Mouse (Mus musculus) ES-E14 (cell line): ENCODE measurements around the gene Dclre1c. TPM values are rescaled to one million over a fixed set of nuclear protein-coding genes. Genes with fewer than 3 reads are reported as not detected.

Experiments used
- DNase-seq: peaks from one replicate; pipeline ENCODE4 v3.0.0-alpha.2; 2013; ENCODE audit warnings: low read depth, low spot score
- H3K27ac ChIP-seq: 2 replicates; pipeline ENCODE4 v1.5.1; 2012; ENCODE audit warnings: low read depth, mild to moderate bottlenecking, low read length, moderate library complexity, mixed read lengths; ENCODE audit not compliant: poor library complexity, insufficient read depth, severe bottlenecking
- H3K36me3 ChIP-seq: 2 replicates; pipeline ENCODE4 v1.6.1; 2012; ENCODE audit warnings: mild to moderate bottlenecking, low read length, moderate library complexity, mixed read lengths; ENCODE audit not compliant: control insufficient read depth, poor library complexity, insufficient read depth, severe bottlenecking
- H3K4me1 ChIP-seq, 2 experiments: fragments of 150-350 bp in 1 of 2; sonication (generic) in 1 of 2; 2 replicates each; pipeline ENCODE4 v1.6.1; 2012; ENCODE audit warnings: low read length in 2 of 2, mild to moderate bottlenecking in 1 of 2, mixed read lengths in 1 of 2; ENCODE audit not compliant: control insufficient read depth in 2 of 2, insufficient read depth in 2 of 2, poor library complexity in 1 of 2
- H3K4me3 ChIP-seq, 2 experiments: fragments of 150-350 bp in 1 of 2; sonication (generic) in 1 of 2; 2 replicates each; pipeline ENCODE4 v1.5.1; 2012; ENCODE audit warnings: low read length in 2 of 2, low read depth in 1 of 2, mild to moderate bottlenecking in 1 of 2, mixed read lengths in 1 of 2; ENCODE audit not compliant: insufficient read depth in 1 of 2, poor library complexity in 1 of 2, severe bottlenecking in 1 of 2
- H3K9ac ChIP-seq: 2 replicates; pipeline ENCODE4 v1.6.1; 2012; ENCODE audit warnings: low read depth, mild to moderate bottlenecking, low read length, mixed read lengths; ENCODE audit not compliant: poor library complexity, insufficient read depth, severe bottlenecking
- H3K9me3 ChIP-seq: fragments of 150-350 bp; sonication (generic); 2 replicates; pipeline ENCODE4 v1.6.1; 2012; ENCODE audit warnings: low read depth, mild to moderate bottlenecking, low read length; ENCODE audit not compliant: control insufficient read depth, insufficient read depth
- CHD2 ChIP-seq: IDR thresholded peaks from 2 replicates; pipeline ENCODE4 v1.6.1; 2014; ENCODE audit warnings: mild to moderate bottlenecking, low read depth, low read length, inconsistent platforms
- HCFC1 ChIP-seq: IDR thresholded peaks from 2 replicates; pipeline ENCODE4 v1.6.1; 2012; ENCODE audit warnings: low read length, inconsistent platforms, borderline replicate concordance; ENCODE audit not compliant: insufficient read depth
- MAFK ChIP-seq: IDR thresholded peaks from 2 replicates; pipeline ENCODE4 v1.6.1; 2014; ENCODE audit warnings: mild to moderate bottlenecking, low read depth, low read length, inconsistent platforms; ENCODE audit not compliant: insufficient read depth
- ZC3H11A ChIP-seq: IDR thresholded peaks from 2 replicates; pipeline ENCODE4 v1.6.1; 2012; ENCODE audit warnings: low read depth, mild to moderate bottlenecking, inconsistent platforms, low read length, borderline replicate concordance
- ZNF384 ChIP-seq: IDR thresholded peaks from 2 replicates; pipeline ENCODE4 v1.6.1; 2012; ENCODE audit warnings: low read depth, low read length, inconsistent platforms
- in situ Hi-C, 2 experiments: fragments of 600-800 bp; cut with MboI; formaldehyde crosslinking; loops; one replicate each; pipeline ENCODE4 v1.15.1; 2025; ENCODE audit warnings: low sequenced_read_pairs in 2 of 2, inconsistent platforms in 1 of 2; ENCODE audit not compliant: unreplicated experiment in 2 of 2
- total RNA-seq: library from RNA; depleted of rRNA; stranded (reverse); fragments of 300-350 nt; gene quantifications from 2 replicates; pipeline ENCODE4 v1.2.3, GENCODE M21; 2012

The Dclre1c gene
- total RNA-seq, 1 experiment, result 8.3 TPM

DNA sequence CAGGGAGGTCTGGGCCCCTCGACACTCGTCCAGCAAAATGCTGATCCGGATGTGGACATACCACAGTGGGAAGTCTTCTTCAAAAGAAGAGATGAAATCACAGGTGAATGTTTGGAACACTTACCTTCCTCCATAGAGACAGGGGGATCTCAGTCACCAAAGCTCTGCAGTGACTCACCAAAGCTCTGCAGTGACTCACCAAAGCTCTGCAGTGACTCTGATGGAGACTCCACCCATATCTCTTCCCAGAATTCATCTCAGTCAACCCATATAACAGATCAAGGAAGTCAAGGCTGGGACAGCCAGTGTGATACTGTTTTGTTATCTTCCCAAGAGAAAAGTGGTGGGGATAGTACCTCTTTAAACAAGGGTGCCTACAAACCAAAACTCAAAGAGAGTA is 29.2 kb downstream of the Dclre1c start:
- Histone ChIP-seq H3K4me3 (no peak overlapping the region), H3K27ac (no peak overlapping the region), H3K9ac (no peak overlapping the region), H3K36me3 (peaks cover 14% of the 10 kb centered on the region), H3K9me3 (no peaks in the 10 kb centered on the region), H3K4me1 (no peaks in the 10 kb centered on the region)
- no peak for TF ChIP-seq ZNF384
- no peak for TF ChIP-seq MAFK
- no peak for TF ChIP-seq ZC3H11A
- TF ChIP-seq CHD2, result no peak
- no peak for TF ChIP-seq HCFC1
- no peak for DNase-seq
- in situ Hi-C loops, result no loop called here

DNA sequence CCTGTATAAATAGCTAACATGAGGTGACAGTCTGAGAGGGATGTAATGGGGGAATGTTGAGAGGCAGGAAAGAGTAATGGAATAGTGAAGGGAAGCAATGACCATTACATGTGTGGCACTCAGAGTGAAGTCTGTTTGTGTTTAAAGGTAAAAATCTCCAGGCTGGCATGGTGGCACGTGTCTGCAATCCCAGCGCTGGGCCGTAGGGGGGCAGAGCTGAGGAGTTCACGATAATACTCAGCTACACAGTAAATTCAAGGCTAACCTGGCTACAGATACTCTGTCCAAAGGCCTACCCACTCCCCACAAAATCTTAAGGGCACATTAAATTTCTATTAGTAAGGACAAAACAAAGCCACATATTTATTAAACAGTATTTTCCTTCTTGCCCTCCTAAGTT is 32.7 kb downstream of the Dclre1c start:
- H3K27ac ChIP-seq, result no peak overlapping the region
- no peak for TF ChIP-seq MAFK
- no peak for TF ChIP-seq ZNF384
- TF ChIP-seq HCFC1, result no peak
- no peaks in the 10 kb centered on the region for H3K9me3 ChIP-seq
- in situ Hi-C loops, result no loop called here
- H3K4me1 ChIP-seq, result no peaks in the 10 kb centered on the region
- no peak for DNase-seq
- H3K36me3 ChIP-seq, result peaks cover 17% of the 10 kb centered on the region
- H3K4me3 ChIP-seq, result no peak overlapping the region
- no peak overlapping the region for H3K9ac ChIP-seq

DNA sequence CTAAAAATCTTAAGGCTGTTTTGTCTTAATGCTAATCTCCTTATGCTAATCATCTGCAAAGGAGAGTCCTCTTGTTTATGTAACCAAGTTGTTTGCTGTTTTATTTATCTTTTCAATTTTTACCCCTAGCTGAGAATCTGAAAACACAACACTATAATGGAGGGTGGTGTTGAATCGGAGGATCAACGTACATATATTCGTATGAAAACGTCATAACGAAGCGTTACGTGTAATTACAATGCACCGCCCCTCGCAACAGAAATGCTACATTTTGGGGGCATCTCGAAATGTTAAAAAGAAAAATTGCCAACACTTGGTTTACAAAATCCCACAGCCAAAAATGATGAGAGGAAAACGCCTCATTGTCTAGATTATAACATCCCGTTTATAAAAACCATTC is 50.0 kb downstream of the Dclre1c start:
- Histone ChIP-seq H3K9ac (peak overlapping the region; percentile 89), H3K9me3 (no peaks in the 10 kb centered on the region), H3K4me1 (peaks cover 0 to 2% of the 10 kb centered on the region in 2 experiments; a peak in 2 of 4 replicates), H3K36me3 (peaks cover 9% of the 10 kb centered on the region), H3K27ac (no peak overlapping the region; the same call in 1 of the 2 replicates), H3K4me3 (peak overlapping the region; percentile 94 to 98)
- in situ Hi-C loops, result no loop called here
- no peak for TF ChIP-seq ZC3H11A
- TF ChIP-seq HCFC1, result no peak
- TF ChIP-seq CHD2, result no peak
- no peak for TF ChIP-seq MAFK
- TF ChIP-seq ZNF384, result no peak
- DNase-seq, result no peak

GRCm38 (mm10) chr2:3474361-3474805 is 50.5 kb downstream of the Dclre1c start:
- Histone ChIP-seq H3K27ac (peak overlapping the region; percentile 72), H3K9ac (peak overlapping the region; percentile 89), H3K4me1 (peaks cover 0 to 2% of the 10 kb centered on the region in 2 experiments; a peak in 2 of 4 replicates), H3K9me3 (no peaks in the 10 kb centered on the region), H3K4me3 (peak overlapping the region; percentile 94 to 98), H3K36me3 (peaks cover 6% of the 10 kb centered on the region)
- in situ Hi-C loops, result no loop called here
- TF ChIP-seq ZNF384 (no peak), ZC3H11A (no peak), HCFC1 (no peak), CHD2 (no peak), MAFK (no peak)
- peak; percentile 56 for DNase-seq

GRCm38 (mm10) chr2:3474861-3475283 is 50.9 kb downstream of the Dclre1c start, which contains the start of gene Suv39h2:
Suv39h2 (minus strand) TSS chr2:3475031.
- no peak for TF ChIP-seq ZNF384
- TF ChIP-seq MAFK, result no peak
- no peak for TF ChIP-seq ZC3H11A
- no peak for TF ChIP-seq CHD2
- TF ChIP-seq HCFC1, result no peak
- peak within 1 kb of the TSS; percentile 94 to 98 for H3K4me3 ChIP-seq
- H3K9me3 ChIP-seq, result no peaks in the 10 kb centered on the region
- H3K27ac ChIP-seq, result peak within 1 kb of the TSS; percentile 72
- DNase-seq, result peak; percentile 83
- in situ Hi-C loops, result no loop called here
- H3K36me3 ChIP-seq, result peaks cover 6% of the 10 kb centered on the region; the same call in 1 of the 2 replicates
- H3K4me1 ChIP-seq, result peaks cover 0 to 2% of the 10 kb centered on the region in 2 experiments; a peak in 2 of 4 replicates
- peak within 1 kb of the TSS; percentile 89 for H3K9ac ChIP-seq
